Mouse (Mus musculus): Measurements from ENCODE around the gene Ifne. TPM values are rescaled to one million over a fixed set of nuclear protein-coding genes. Genes with fewer than 3 reads are reported as not detected.
"Not testable (repeated sequence)": the region's sequence is repeated elsewhere in the genome, so short reads cannot be mapped to it uniquely, and the experiment has no call there.

Ifne gene
- polyA plus RNA-seq, 2 experiments from 2014 or later, result not detected

GRCm38 (mm10) chr4:88867366-88867925 lies 12.6 kb downstream of the Ifne start:
- ATAC-seq, result peak; percentile 60

- ATAC-seq, result peak; percentile 3
These were observed 14.9 kb downstream of the Ifne start for GRCm38 (mm10) chr4:88865011-88865569.

GRCm38 (mm10) chr4:88864599-88864998 lies 15.4 kb downstream of the Ifne start:
- peak; percentile 85 for ATAC-seq

GRCm38 (mm10) chr4:88863309-88863708 lies 16.7 kb downstream of the Ifne start:
- no peak for ATAC-seq

GRCm38 (mm10) chr4:88859214-88859613 lies 20.8 kb downstream of the Ifne start:
- ATAC-seq, result no peak

GRCm38 (mm10) chr4:88851026-88851763 lies 28.8 kb downstream of the Ifne start:
- no peak for ATAC-seq

GRCm38 (mm10) chr4:88849698-88850097 lies 30.3 kb downstream of the Ifne start, which contains the start of gene Ifna1:
Gene Ifna1 (plus strand): TSS chr4:88850087.
- ATAC-seq, result no peak

- peak; percentile 71 for ATAC-seq
These were observed 34.7 kb downstream of the Ifne start for GRCm38 (mm10) chr4:88845334-88845733.

- ATAC-seq, result no peak
These were observed 38.5 kb downstream of the Ifne start, which contains the start of gene Ifna4 for GRCm38 (mm10) chr4:88841438-88841911. Gene Ifna4 (plus strand): TSS chr4:88841861.

- no peak for ATAC-seq
These were observed 39.9 kb downstream of the Ifne start for GRCm38 (mm10) chr4:88840058-88840457.

GRCm38 (mm10) chr4:88838828-88839227 lies 41.2 kb downstream of the Ifne start:
- peak; percentile 71 for ATAC-seq

GRCm38 (mm10) chr4:88835225-88835624 lies 44.8 kb downstream of the Ifne start, which contains the start of gene Ifna5:
Gene Ifna5 (plus strand): TSS chr4:88835525.
- not testable (repeated sequence) for ATAC-seq

- peak; percentile 74 for ATAC-seq
These were observed 49.5 kb downstream of the Ifne start for GRCm38 (mm10) chr4:88830523-88830922.

Other genes with a start within 250 kb of the Ifne start
- not detected for gene C87499, start 245.8 kb downstream of the Ifne start, polyA plus RNA-seq (2017; shearing (Covaris generic))
- under 1 TPM in 1 of 2 experiments, not detected in 1; 0.40 TPM for gene Ifna13, start 235.7 kb downstream of the Ifne start, polyA plus RNA-seq (2017; shearing (Covaris generic))
- not detected for gene Ifna16, start 203.3 kb downstream of the Ifne start, polyA plus RNA-seq (2017; shearing (Covaris generic))
- not detected for gene Ifna2, start 196.3 kb downstream of the Ifne start, polyA plus RNA-seq (2017; shearing (Covaris generic))
- gene Ifnab, start 188.8 kb downstream of the Ifne start, polyA plus RNA-seq (2017; shearing (Covaris generic)), result not detected
- not detected for gene Gm26566, start 158.4 kb downstream of the Ifne start, polyA plus RNA-seq (2017; shearing (Covaris generic))
- 10 to 100 TPM; 27.3 to 43.0 TPM for gene Klhl9, start 157.7 kb downstream of the Ifne start, polyA plus RNA-seq (2017; shearing (Covaris generic))
- not detected for gene Gm13271, start 125.3 kb downstream of the Ifne start, polyA plus RNA-seq (2017; shearing (Covaris generic))
- gene Gm13283, start 120.1 kb downstream of the Ifne start, polyA plus RNA-seq (2017; shearing (Covaris generic)), result under 1 TPM in 1 of 2 experiments, not detected in 1; 0.28 TPM
- not detected for gene Gm13290, start 106.4 kb downstream of the Ifne start, polyA plus RNA-seq (2017; shearing (Covaris generic))
- gene Gm13289, start 103.3 kb downstream of the Ifne start, polyA plus RNA-seq (2017; shearing (Covaris generic)), result not detected
- not detected for gene Gm13272, start 100.4 kb downstream of the Ifne start, polyA plus RNA-seq (2017; shearing (Covaris generic))
- gene Ifnz, start 98.1 kb downstream of the Ifne start, polyA plus RNA-seq (2017; shearing (Covaris generic)), result under 1 TPM in 1 of 2 experiments, not detected in 1; 0.79 TPM
- not detected for gene Gm13276, start 94.5 kb downstream of the Ifne start, polyA plus RNA-seq (2017; shearing (Covaris generic))
- gene Gm13277, start 91.6 kb downstream of the Ifne start, polyA plus RNA-seq (2017; shearing (Covaris generic)), result not detected
- not detected for gene Gm13278, start 88.7 kb downstream of the Ifne start, polyA plus RNA-seq (2017; shearing (Covaris generic))
- not detected for gene Gm13275, start 85.7 kb downstream of the Ifne start, polyA plus RNA-seq (2017; shearing (Covaris generic))
- not detected for gene Gm13279, start 82.8 kb downstream of the Ifne start, polyA plus RNA-seq (2017; shearing (Covaris generic))
- gene Gm13285, start 80.5 kb downstream of the Ifne start, polyA plus RNA-seq (2017; shearing (Covaris generic)), result not detected
- not detected for gene Gm13287, start 76.9 kb downstream of the Ifne start, polyA plus RNA-seq (2017; shearing (Covaris generic))
- gene Gm13288, start 74.7 kb downstream of the Ifne start, polyA plus RNA-seq (2017; shearing (Covaris generic)), result not detected
- not detected for gene Ifna7, start 64.0 kb downstream of the Ifne start, polyA plus RNA-seq (2017; shearing (Covaris generic))
- not detected for gene Ifna11, start 60.2 kb downstream of the Ifne start, polyA plus RNA-seq (2017; shearing (Covaris generic))
- not detected for gene Ifna6, start 52.8 kb downstream of the Ifne start, polyA plus RNA-seq (2017; shearing (Covaris generic))
- gene Ifna5, start 44.7 kb downstream of the Ifne start, polyA plus RNA-seq (2017; shearing (Covaris generic)), result not detected
- gene Ifna4, start 38.3 kb downstream of the Ifne start, polyA plus RNA-seq (2017; shearing (Covaris generic)), result not detected
- not detected for gene Ifna1, start 30.1 kb downstream of the Ifne start, polyA plus RNA-seq (2017; shearing (Covaris generic))